Mouse (Mus musculus): ENCODE results near the gene Fkbp4.

- no peak for TF ChIP-seq CTCF (IDR thresholded peaks at IDR 0.05)
- no peak for TF ChIP-seq EP300 (IDR thresholded peaks at IDR 0.05)
Measured at GRCm38 (mm10) chr6:128421480-128421879, 17.0 kb downstream of the Fkbp4 start.

Data from lung, postnatal 0 days (tissue).